Mouse (Mus musculus) MEL (cell line): ENCODE results near the gene Klf8. TPM values are rescaled to one million over a fixed set of nuclear protein-coding genes. Genes with fewer than 3 reads are reported as not detected.

Experiments
- DNase-seq: peaks from one replicate; pipeline ENCODE4 v3.0.0; 2011; ENCODE audit warnings: low read depth, low spot score
- H3K27ac ChIP-seq: 2 replicates; pipeline ENCODE4 v1.5.1; 2012; ENCODE audit warnings: low read depth, mild to moderate bottlenecking, control low read depth, low read length, moderate library complexity; ENCODE audit not compliant: control insufficient read depth
- H3K27me3 ChIP-seq, 2 experiments: fragments of 150-350 bp in 1 of 2; sonication (generic) in 1 of 2; 2 replicates each; pipeline ENCODE4 v1.6.1; 2012; ENCODE audit warnings: low read length in 2 of 2, mild to moderate bottlenecking in 2 of 2, improper control_type of control experiment in 1 of 2, moderate library complexity in 1 of 2; ENCODE audit not compliant: insufficient read depth in 2 of 2, control insufficient read depth in 1 of 2
- H3K36me3 ChIP-seq, 2 experiments: 2 replicates each; pipeline ENCODE4 v1.6.1; 2012 to 2014; ENCODE audit warnings: low read length in 2 of 2, improper control_type of control experiment in 1 of 2, inconsistent platforms in 1 of 2, mild to moderate bottlenecking in 1 of 2; ENCODE audit not compliant: insufficient read depth in 2 of 2, control insufficient read depth in 1 of 2
- H3K4me1 ChIP-seq, 2 experiments: fragments of 150-350 bp in 1 of 2; sonication (generic) in 1 of 2; 2 replicates each; pipeline ENCODE4 v1.6.1; 2012; ENCODE audit warnings: low read length in 2 of 2, improper control_type of control experiment in 1 of 2, mild to moderate bottlenecking in 1 of 2; ENCODE audit not compliant: insufficient read depth in 2 of 2, control insufficient read depth in 1 of 2
- H3K4me3 ChIP-seq, 2 experiments: fragments of 150-350 bp in 1 of 2; sonication (generic) in 1 of 2; 2 replicates each; pipeline ENCODE4 v1.5.1; 2012; ENCODE audit warnings: low read depth in 2 of 2, low read length in 2 of 2, mild to moderate bottlenecking in 2 of 2, moderate library complexity in 2 of 2, control low read depth in 1 of 2, improper control_type of control experiment in 1 of 2; ENCODE audit not compliant: control insufficient read depth in 1 of 2, insufficient read depth in 1 of 2
- H3K79me2 ChIP-seq: 2 replicates; pipeline ENCODE4 v1.6.1; 2012; ENCODE audit warnings: mild to moderate bottlenecking, low read length, moderate library complexity; ENCODE audit not compliant: control insufficient read depth, poor library complexity, insufficient read depth
- H3K9ac ChIP-seq: 2 replicates; pipeline ENCODE4 v1.6.1; 2012; ENCODE audit warnings: low read depth, mild to moderate bottlenecking, control low read depth, low read length, moderate library complexity; ENCODE audit not compliant: control insufficient read depth, poor library complexity, severe bottlenecking
- H3K9me3 ChIP-seq: fragments of 150-350 bp; sonication (generic); replicated peaks from 2 replicates; pipeline ENCODE4 v1.6.1; 2012; ENCODE audit warnings: mild to moderate bottlenecking, low read length, improper control_type of control experiment, moderate library complexity; ENCODE audit not compliant: insufficient read depth
- BHLHE40 ChIP-seq: IDR thresholded peaks from 2 replicates; pipeline ENCODE4 v1.6.1; 2012; ENCODE audit warnings: low read depth, mild to moderate bottlenecking, inconsistent platforms, low read length, improper control_type of control experiment, borderline replicate concordance
- CHD2 ChIP-seq: IDR thresholded peaks from 2 replicates; pipeline ENCODE4 v1.6.1; 2011; ENCODE audit warnings: low read length, improper control_type of control experiment
- ELF1 ChIP-seq: IDR thresholded peaks from 2 replicates; pipeline ENCODE4 v1.6.1; 2014; ENCODE audit warnings: low read depth, mild to moderate bottlenecking, inconsistent platforms, low read length, improper control_type of control experiment, moderate library complexity
- EP300 ChIP-seq, 2 experiments: IDR thresholded peaks; 2 replicates each; pipeline ENCODE4 v1.6.1; 2011; ENCODE audit warnings: improper control_type of control experiment in 2 of 2, low read length in 2 of 2, low read depth in 1 of 2, mild to moderate bottlenecking in 1 of 2
- KAT2A ChIP-seq: conservative IDR thresholded peaks from 2 replicates; pipeline ENCODE4 v1.6.1; 2012; ENCODE audit warnings: low read depth, low read length, improper control_type of control experiment, inconsistent platforms
- MAFK ChIP-seq: IDR thresholded peaks from 2 replicates; pipeline ENCODE4 v1.6.1; 2011; ENCODE audit warnings: low read depth, mild to moderate bottlenecking, low read length, improper control_type of control experiment, borderline replicate concordance
- MAX ChIP-seq: IDR thresholded peaks from 2 replicates; pipeline ENCODE4 v1.6.1; 2011; ENCODE audit warnings: low read length, improper control_type of control experiment
- MAZ ChIP-seq: IDR thresholded peaks from 2 replicates; pipeline ENCODE4 v1.6.1; 2012; ENCODE audit warnings: low read depth, mild to moderate bottlenecking, inconsistent platforms, low read length, improper control_type of control experiment
- MXI1 ChIP-seq: IDR thresholded peaks from 2 replicates; pipeline ENCODE4 v1.6.1; 2011; ENCODE audit warnings: mild to moderate bottlenecking, low read depth, low read length, improper control_type of control experiment
- RAD21 ChIP-seq: IDR thresholded peaks from 2 replicates; pipeline ENCODE4 v1.6.1; 2011; ENCODE audit warnings: mild to moderate bottlenecking, low read depth, low read length, improper control_type of control experiment
- SMC3 ChIP-seq: IDR thresholded peaks from 2 replicates; pipeline ENCODE4 v1.6.1; 2011; ENCODE audit warnings: low read depth, low read length, improper control_type of control experiment
- USF1 ChIP-seq: IDR thresholded peaks from 2 replicates; pipeline ENCODE4 v1.6.1; 2014; ENCODE audit warnings: low read depth, mild to moderate bottlenecking, inconsistent platforms, low read length, improper control_type of control experiment, moderate library complexity
- USF2 ChIP-seq, 2 experiments: IDR thresholded peaks; 2 replicates each; pipeline ENCODE4 v1.6.1; 2011 to 2012; ENCODE audit warnings: improper control_type of control experiment in 2 of 2, low read length in 2 of 2, borderline replicate concordance in 1 of 2, inconsistent platforms in 1 of 2, low read depth in 1 of 2, mild to moderate bottlenecking in 1 of 2; ENCODE audit not compliant: insufficient read depth in 1 of 2
- ZC3H11A ChIP-seq: IDR thresholded peaks from 2 replicates; pipeline ENCODE4 v1.6.1; 2012; ENCODE audit warnings: low read depth, mild to moderate bottlenecking, inconsistent platforms, low read length, improper control_type of control experiment
- ZKSCAN1 ChIP-seq: IDR thresholded peaks from 2 replicates; pipeline ENCODE4 v1.6.1; 2012; ENCODE audit warnings: low read depth, mild to moderate bottlenecking, inconsistent platforms, low read length, improper control_type of control experiment, moderate library complexity
- ZNF384 ChIP-seq: IDR thresholded peaks from 2 replicates; pipeline ENCODE4 v1.6.1; 2012; ENCODE audit warnings: low read depth, mild to moderate bottlenecking, inconsistent platforms, low read length, improper control_type of control experiment
- polyA plus RNA-seq, 2 experiments: library from polyadenylated mRNA; stranded (reverse) in 1 of 2; unstranded in 1 of 2; fragments of >175 nt in 1 of 2; fragments of >200 nt in 1 of 2; gene quantifications; 2 replicates each; pipeline versions ENCODE4 v1.2.1 to v1.2.4; 2012; ENCODE audit warnings: low replicate concordance in 2 of 2, low read depth in 1 of 2; ENCODE audit not compliant: insufficient read length in 2 of 2, insufficient read depth in 1 of 2, missing spikeins in 1 of 2
- total RNA-seq: library from RNA; depleted of rRNA; stranded (reverse); fragments of 300-350 nt; gene quantifications from 2 replicates; pipeline ENCODE4 v1.2.3, GENCODE M21; 2012

The Klf8 gene
- total and polyA plus RNA-seq, 3 experiments = not detected

DNA sequence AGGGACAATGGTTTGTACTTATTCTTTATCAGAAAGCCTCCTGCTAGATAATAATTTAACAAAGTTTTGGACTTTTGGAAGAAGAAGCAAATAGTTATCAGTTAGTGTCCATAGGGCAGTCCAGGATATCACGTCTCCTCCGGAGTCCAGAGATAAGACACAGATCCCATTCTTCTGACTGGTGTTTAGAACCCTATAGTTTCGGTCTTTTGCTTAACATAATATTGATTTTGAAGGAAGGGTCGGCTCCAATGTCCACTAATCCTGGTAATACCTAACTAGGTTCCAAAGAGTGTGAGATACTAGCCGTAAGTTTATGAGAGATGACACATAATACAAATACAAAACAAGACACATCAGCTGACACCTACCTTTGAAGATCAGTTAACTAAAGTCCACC lies 179.8 kb downstream of the Klf8 start:
- Histone ChIP-seq H3K9me3 (no peaks in the 10 kb centered on the region), H3K9ac (no peak overlapping the region), H3K79me2 (no peaks in the 10 kb centered on the region), H3K4me3 (no peak overlapping the region), H3K4me1 (no peaks in the 10 kb centered on the region), H3K36me3 (no peaks in the 10 kb centered on the region), H3K27ac (no peak overlapping the region), H3K27me3 (no peaks in the 10 kb centered on the region)
- no peak for DNase-seq
- TF ChIP-seq MXI1 (no peak), ELF1 (no peak), MAFK (no peak), ZC3H11A (no peak), USF2 (IDR thresholded peaks at IDR 0.05; ENCODE audit: borderline replicate concordance in 1 of 2, insufficient read depth in 1 of 2, low read depth in 1 of 2, low read length in 2 of 2) (no peak), ZNF384 (no peak), CHD2 (no peak), RAD21 (no peak), SMC3 (no peak), EP300 (IDR thresholded peaks at IDR 0.05; ENCODE audit: low read depth in 1 of 2, low read length in 2 of 2) (no peak), KAT2A (no peak)
- TF ChIP-seq, all 39 proteins: peak for 0

DNA sequence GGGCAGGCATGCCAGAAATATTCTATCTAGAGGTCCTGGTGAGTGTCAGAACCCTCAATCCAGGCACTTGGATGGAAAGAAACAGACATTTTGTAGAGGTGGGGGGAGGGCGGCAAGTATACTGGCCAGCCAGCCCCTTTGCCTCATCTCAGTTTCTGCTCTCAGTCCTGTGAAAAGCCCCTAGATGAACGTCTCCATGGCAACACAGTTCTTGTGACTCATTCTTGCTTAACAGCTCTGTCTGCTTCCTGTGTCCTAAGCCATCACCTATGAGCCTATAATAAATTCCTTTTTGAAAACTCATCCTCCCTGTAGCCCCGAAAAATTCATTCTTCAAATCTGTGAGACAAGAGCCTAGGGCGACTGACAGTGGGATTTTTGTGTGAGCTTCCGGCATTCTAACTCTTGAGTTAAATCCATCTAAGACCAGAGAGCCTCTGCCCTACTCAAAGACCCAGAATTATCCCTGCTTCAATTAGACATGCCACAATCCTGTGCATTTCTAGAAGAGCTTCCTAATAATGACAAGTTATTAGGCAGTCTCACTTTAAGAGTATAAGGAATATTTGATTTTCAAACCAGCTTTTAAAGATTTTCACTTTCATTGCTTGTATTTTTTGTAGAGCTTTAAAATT lies 196.5 kb downstream of the Klf8 start:
- no peak overlapping the region for H3K4me3 ChIP-seq
- H3K9ac ChIP-seq = no peak overlapping the region
- no peaks in the 10 kb centered on the region for H3K79me2 ChIP-seq
- no peaks in the 10 kb centered on the region for H3K36me3 ChIP-seq
- H3K4me1 ChIP-seq = no peaks in the 10 kb centered on the region
- no peaks in the 10 kb centered on the region for H3K27me3 ChIP-seq
- TF ChIP-seq MAZ (no peak), USF1 (no peak), MAX (no peak), ZKSCAN1 (no peak), BHLHE40 (no peak)
- no peaks in the 10 kb centered on the region for H3K9me3 ChIP-seq
- H3K27ac ChIP-seq = no peak overlapping the region
- DNase-seq = no peak
